Mouse (Mus musculus): ENCODE measurements around the gene Fkbp11. TPM values are rescaled to one million over a fixed set of nuclear protein-coding genes. Genes with fewer than 3 reads are reported as not detected.

The Fkbp11 gene
- polyA plus RNA-seq, 1 experiment from 2014 or later, result 8.5 TPM

DNA sequence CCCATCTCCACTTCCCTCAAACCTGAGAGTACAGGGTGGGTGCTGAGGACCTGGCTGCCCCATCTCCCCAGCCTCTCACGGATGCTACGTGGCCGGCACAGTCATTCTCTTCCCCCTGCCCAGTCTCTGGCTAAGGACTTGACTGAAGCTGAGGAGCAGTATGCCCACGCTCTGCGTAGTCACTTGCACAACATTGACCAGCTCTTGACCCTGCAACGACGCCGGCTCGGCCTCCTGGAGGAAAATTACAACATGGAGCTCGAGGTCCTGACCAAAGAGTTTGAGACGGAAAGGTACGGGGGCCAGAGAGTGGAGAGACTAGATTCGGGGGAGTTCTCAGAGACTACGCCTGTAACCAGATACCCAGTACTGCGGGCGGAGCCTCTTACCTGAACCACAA is 10.7 kb downstream of the Fkbp11 start:
- Histone ChIP-seq H3K4me2 (no peak overlapping the region), H3K36me3 (replicated peaks) (no peaks in the 10 kb centered on the region), H3K27ac (no peak overlapping the region), H3K9ac (no peak overlapping the region), H3K4me1 (peaks cover 9% of the 10 kb centered on the region; the same call in 1 of the 2 replicates), H3K27me3 (peaks cover 18% of the 10 kb centered on the region), H3K4me3 (replicated peaks) (no peak overlapping the region), H3K9me3 (no peaks in the 10 kb centered on the region)
- no peak for ATAC-seq (ENCODE audit: low FRiP score)
- 72% methylated on average over 16 of the region's 16 CpGs for WGBS

DNA sequence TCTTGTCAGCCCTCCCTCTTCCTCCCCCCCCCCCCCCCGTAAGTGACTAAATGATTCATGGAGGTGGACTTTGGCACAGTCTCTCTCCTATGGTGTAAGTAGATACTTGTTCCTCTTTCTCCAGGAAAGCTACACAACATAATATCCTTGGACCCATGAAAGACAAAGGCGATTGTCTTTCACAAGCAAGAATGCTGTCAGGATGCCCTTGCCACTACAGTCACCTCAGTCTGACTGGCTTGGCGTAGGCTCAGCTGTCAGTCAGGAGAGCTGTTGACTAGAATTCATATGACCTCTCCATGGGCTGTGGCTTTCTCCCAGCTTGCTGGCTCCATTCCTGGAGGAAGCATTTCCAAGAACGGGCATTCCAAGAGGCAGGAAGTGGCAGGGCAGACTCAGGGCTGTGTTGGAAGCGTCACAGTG is 13.8 kb downstream of the Fkbp11 start:
- peaks cover 9% of the 10 kb centered on the region for H3K27me3 ChIP-seq
- no peaks in the 10 kb centered on the region for H3K36me3 ChIP-seq (replicated peaks)
- H3K27ac ChIP-seq, result no peak overlapping the region
- WGBS, result 86% methylated on average over 5 of the region's 5 CpGs
- H3K4me1 ChIP-seq, result no peaks in the 10 kb centered on the region
- no peak for ATAC-seq (ENCODE audit: low FRiP score)
- H3K4me3 ChIP-seq (replicated peaks), result no peak overlapping the region
- no peak overlapping the region for H3K4me2 ChIP-seq
- no peak overlapping the region for H3K9ac ChIP-seq
- no peaks in the 10 kb centered on the region for H3K9me3 ChIP-seq

DNA sequence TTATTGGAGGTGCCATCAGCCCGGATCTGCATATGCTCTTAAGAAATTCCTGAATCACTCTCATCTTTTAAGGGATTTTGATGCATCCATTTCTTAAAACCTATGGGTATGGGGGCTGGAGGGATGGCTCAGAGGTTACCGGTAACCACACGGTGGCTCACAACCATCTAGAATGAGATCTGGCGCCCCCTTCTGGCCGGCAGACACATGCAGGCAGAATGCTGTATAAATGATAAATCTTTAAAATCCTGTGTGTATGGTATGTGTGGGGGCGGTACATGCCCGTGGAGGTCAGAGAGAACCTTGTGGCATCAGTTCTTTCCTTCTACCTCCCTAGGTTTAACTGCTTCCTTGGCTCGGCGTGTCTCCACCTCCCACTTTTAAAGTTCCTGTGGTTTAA is 17.6 kb downstream of the Fkbp11 start:
- Histone ChIP-seq H3K4me3 (replicated peaks) (no peak overlapping the region), H3K4me1 (peaks cover 5% of the 10 kb centered on the region; the same call in 1 of the 2 replicates), H3K9me3 (no peaks in the 10 kb centered on the region), H3K27me3 (peaks cover 37% of the 10 kb centered on the region), H3K36me3 (replicated peaks) (no peaks in the 10 kb centered on the region), H3K4me2 (no peak overlapping the region), H3K9ac (no peak overlapping the region), H3K27ac (no peak overlapping the region)
- no peak for ATAC-seq (ENCODE audit: low FRiP score)
- whole genome bisulfite sequencing, result 16% methylated on average over 9 of the region's 9 CpGs

DNA sequence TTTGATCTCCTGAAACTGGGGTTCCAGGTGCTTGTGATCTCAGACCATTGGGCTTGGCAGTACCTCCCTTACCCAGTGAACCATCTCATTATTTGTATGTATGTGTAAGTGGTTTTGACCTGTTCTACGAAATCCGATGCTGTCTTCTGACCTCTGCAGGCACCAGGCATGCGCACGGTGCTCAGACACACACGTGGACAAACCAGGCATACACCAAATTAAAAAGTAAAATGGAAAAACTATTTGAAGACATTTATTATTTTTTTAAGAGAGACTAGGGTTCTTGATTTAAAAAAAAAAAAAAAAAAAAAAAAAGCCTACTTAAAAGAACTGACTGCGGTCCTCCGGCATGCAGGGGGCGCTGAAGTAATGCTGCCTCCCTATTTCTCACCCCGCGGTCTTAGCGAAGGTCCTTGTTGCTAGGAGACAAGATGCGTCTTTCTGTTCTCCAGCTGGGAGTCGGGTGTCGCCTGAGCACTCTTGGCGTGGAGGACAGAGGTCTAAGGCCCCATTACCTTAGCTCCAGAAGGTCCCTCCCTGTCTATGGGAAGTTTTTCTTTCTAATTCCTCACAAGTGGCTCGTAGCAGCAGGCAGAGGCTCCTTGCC is 20.1 kb downstream of the Fkbp11 start, which contains the start of gene Ccdc65:
TSS of gene Ccdc65 (plus strand) at position 442 of the 607 bp plus-strand sequence.
- 19% methylated on average over 16 of the region's 16 CpGs for WGBS
- no peak within 1 kb of the TSS for H3K9ac ChIP-seq
- no peak within 1 kb of the TSS for H3K27ac ChIP-seq
- H3K4me2 ChIP-seq, result peak within 1 kb of the TSS; percentile 45
- H3K36me3 ChIP-seq (replicated peaks), result no peaks in the 10 kb centered on the region
- peak within 1 kb of the TSS; percentile 31 for H3K4me3 ChIP-seq (replicated peaks)
- ATAC-seq (ENCODE audit: low FRiP score), result peak; percentile 67
- H3K9me3 ChIP-seq, result no peaks in the 10 kb centered on the region
- H3K27me3 ChIP-seq, result peaks cover 55% of the 10 kb centered on the region
- H3K4me1 ChIP-seq, result peaks cover 5% of the 10 kb centered on the region; the same call in 1 of the 2 replicates

- 67% methylated on average over 9 of the region's 9 CpGs for WGBS
- Histone ChIP-seq H3K36me3 (replicated peaks) (no peaks in the 10 kb centered on the region), H3K27ac (no peak overlapping the region), H3K9me3 (no peaks in the 10 kb centered on the region), H3K4me3 (replicated peaks) (no peak overlapping the region), H3K4me1 (peaks cover 13% of the 10 kb centered on the region), H3K9ac (no peak overlapping the region), H3K4me2 (no peak overlapping the region), H3K27me3 (peaks cover 85% of the 10 kb centered on the region)
- no peak for ATAC-seq (ENCODE audit: low FRiP score)
Measured at GRCm38 (mm10) chr15:98704312-98704711, 23.7 kb downstream of the Fkbp11 start.

DNA sequence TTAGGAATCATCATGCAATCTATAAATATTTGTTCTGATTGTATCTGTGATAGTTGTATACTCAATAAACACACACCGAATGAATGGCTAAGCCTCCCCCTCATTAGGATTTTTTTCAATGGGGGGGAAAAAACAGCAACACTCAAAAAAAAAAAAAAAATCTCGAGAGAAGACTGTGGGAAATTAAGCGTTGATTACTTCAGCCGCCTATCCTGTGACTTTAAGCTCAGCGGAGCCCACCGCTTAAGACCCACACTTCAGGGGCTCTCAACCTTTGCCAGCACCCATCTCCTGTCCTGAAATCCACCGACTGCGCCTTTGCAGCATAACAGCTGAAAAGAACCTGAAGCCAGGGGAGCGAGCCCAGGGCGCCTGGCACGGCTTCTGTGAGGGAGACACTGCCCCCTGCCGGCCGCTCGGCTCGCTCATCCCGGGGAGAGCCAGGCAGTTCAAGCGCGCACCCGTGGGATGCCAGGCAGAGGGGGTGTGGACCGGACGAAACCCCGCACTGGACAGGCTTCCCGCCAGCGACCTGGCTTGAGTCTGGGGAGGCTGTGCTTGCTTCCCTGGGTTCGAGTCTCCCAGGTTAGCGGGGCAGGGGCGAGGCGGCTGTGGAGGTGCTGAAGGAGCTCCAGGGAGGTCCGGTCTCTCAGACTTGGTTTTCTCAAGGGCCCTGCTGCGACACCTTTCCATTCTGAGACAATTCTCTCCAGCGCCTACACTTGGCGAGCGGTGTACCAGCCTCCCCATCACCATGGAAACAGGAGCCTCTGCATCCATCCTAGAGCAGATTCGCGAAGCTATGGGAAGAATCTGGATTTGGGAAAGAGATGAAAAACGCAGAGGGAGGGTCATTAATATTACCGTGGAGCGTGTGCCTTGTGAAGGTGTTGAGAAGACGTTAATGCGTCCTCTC is 28.6 kb downstream of the Fkbp11 start:
- Histone ChIP-seq H3K4me1 (peaks cover 12% of the 10 kb centered on the region), H3K27me3 (peaks cover 56% of the 10 kb centered on the region), H3K4me3 (replicated peaks) (peak overlapping the region; percentile 39), H3K9ac (peak overlapping the region; percentile 48), H3K27ac (no peak overlapping the region), H3K36me3 (replicated peaks) (no peaks in the 10 kb centered on the region), H3K4me2 (peak overlapping the region; percentile 65), H3K9me3 (no peaks in the 10 kb centered on the region)
- 4% methylated on average over 40 of the region's 40 CpGs for WGBS
- ATAC-seq (ENCODE audit: low FRiP score), result peak; percentile 84

- no peak overlapping the region for H3K9ac ChIP-seq
- no peak overlapping the region for H3K4me3 ChIP-seq (replicated peaks)
- H3K9me3 ChIP-seq, result no peaks in the 10 kb centered on the region
- H3K27ac ChIP-seq, result no peak overlapping the region
- peaks cover 25% of the 10 kb centered on the region for H3K4me1 ChIP-seq
- 60% methylated on average over 8 of the region's 8 CpGs for WGBS
- ATAC-seq (ENCODE audit: low FRiP score), result no peak
- H3K4me2 ChIP-seq, result no peak overlapping the region
- no peaks in the 10 kb centered on the region for H3K36me3 ChIP-seq (replicated peaks)
- H3K27me3 ChIP-seq, result peaks cover 26% of the 10 kb centered on the region
Measured at GRCm38 (mm10) chr15:98696216-98696615, 31.8 kb downstream of the Fkbp11 start.

- Histone ChIP-seq H3K36me3 (replicated peaks) (no peaks in the 10 kb centered on the region), H3K27ac (no peak overlapping the region), H3K9me3 (no peaks in the 10 kb centered on the region), H3K4me1 (peaks cover 30% of the 10 kb centered on the region), H3K4me2 (no peak overlapping the region), H3K4me3 (replicated peaks) (no peak overlapping the region), H3K9ac (no peak overlapping the region), H3K27me3 (peaks cover 21% of the 10 kb centered on the region)
- WGBS, result 66% methylated on average over 9 of the region's 9 CpGs
- ATAC-seq (ENCODE audit: low FRiP score), result no peak
Measured at GRCm38 (mm10) chr15:98695726-98696125, 32.3 kb downstream of the Fkbp11 start.

GRCm38 (mm10) chr15:98692171-98692715 is 35.8 kb downstream of the Fkbp11 start:
- no peak overlapping the region for H3K27ac ChIP-seq
- H3K9me3 ChIP-seq, result no peaks in the 10 kb centered on the region
- H3K9ac ChIP-seq, result no peak overlapping the region
- WGBS, result 63% methylated on average over 11 of the region's 11 CpGs
- no peak overlapping the region for H3K4me3 ChIP-seq (replicated peaks)
- H3K27me3 ChIP-seq, result peaks cover 6% of the 10 kb centered on the region; the same call in 1 of the 2 replicates
- H3K4me1 ChIP-seq, result peaks cover 31% of the 10 kb centered on the region
- no peak overlapping the region for H3K4me2 ChIP-seq
- no peaks in the 10 kb centered on the region for H3K36me3 ChIP-seq (replicated peaks)
- no peak for ATAC-seq (ENCODE audit: low FRiP score)

DNA sequence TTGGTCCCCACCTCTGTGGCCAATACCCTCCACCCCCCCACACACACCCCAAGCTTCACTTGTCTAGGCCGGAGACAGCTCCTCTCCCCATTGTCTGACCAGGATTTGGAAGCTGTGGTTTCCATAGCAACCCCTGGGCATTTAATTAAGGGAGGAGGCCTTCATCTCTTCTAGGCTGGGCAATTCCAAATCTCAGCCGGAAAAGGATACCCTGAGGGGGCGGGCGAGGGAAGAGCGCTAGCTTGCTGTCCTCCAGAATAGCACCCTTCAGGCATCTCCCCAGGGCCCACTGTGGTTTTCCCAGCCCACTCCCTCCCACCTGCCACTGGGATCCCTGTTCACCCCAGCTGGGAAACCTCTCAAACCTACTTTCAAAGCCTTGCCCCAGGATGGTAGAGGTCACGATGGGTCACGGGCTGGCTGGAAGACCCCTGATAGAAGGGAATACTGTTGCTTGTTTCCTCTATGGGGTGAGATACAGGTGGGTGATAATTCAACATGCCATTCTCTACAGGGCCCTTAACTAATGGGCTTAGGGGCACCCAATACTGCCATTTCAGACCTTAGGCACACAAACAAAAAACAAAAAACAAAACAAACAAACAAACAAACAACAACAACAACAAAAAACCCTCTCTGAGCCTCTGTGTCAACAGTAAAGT is 36.4 kb downstream of the Fkbp11 start:
- H3K4me2 ChIP-seq, result peak overlapping the region; percentile 30
- WGBS, result 5% methylated on average over 7 of the region's 7 CpGs
- peak; percentile 68; the same call in 1 of the 2 replicates for ATAC-seq (ENCODE audit: low FRiP score)
- H3K27me3 ChIP-seq, result peaks cover 6% of the 10 kb centered on the region; the same call in 1 of the 2 replicates
- H3K27ac ChIP-seq, result peak overlapping the region; percentile 61; the same call in 1 of the 2 replicates
- H3K36me3 ChIP-seq (replicated peaks), result no peaks in the 10 kb centered on the region
- H3K4me1 ChIP-seq, result peaks cover 31% of the 10 kb centered on the region
- no peaks in the 10 kb centered on the region for H3K9me3 ChIP-seq
- peak overlapping the region; percentile 18; the same call in 1 of the 2 replicates for H3K9ac ChIP-seq
- H3K4me3 ChIP-seq (replicated peaks), result no peak overlapping the region

- H3K4me1 ChIP-seq, result peaks cover 31% of the 10 kb centered on the region
- no peak overlapping the region for H3K9ac ChIP-seq
- H3K36me3 ChIP-seq (replicated peaks), result no peaks in the 10 kb centered on the region
- H3K9me3 ChIP-seq, result no peaks in the 10 kb centered on the region
- no peaks in the 10 kb centered on the region for H3K27me3 ChIP-seq
- ATAC-seq (ENCODE audit: low FRiP score), result no peak
- no peak overlapping the region for H3K4me2 ChIP-seq
- no peak overlapping the region for H3K4me3 ChIP-seq (replicated peaks)
- WGBS, result 87% methylated on average over 2 of the region's 2 CpGs
- H3K27ac ChIP-seq, result no peak overlapping the region
Measured at GRCm38 (mm10) chr15:98689682-98690081, 38.3 kb downstream of the Fkbp11 start.

DNA sequence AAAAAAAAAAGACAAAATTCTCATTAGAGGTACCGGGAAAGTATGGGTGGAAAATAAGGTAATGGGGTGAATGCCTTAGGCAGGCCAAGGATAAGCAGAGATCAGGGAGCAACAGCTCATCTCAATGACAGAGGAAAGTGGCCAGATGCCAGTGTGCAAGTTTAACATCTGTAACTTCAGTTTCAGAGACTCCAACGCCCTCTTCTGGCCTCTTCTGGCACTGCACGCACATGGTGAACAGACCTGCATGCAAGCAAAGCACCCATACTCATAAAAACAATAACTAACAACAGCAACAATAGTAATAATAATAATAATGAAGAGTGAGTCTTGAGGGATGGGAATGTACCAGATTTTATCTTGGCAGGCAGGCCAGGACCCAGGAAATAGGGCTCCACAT is 42.1 kb downstream of the Fkbp11 start:
- no peaks in the 10 kb centered on the region for H3K36me3 ChIP-seq (replicated peaks)
- 75% methylated on average over 3 of the region's 3 CpGs for WGBS

More for the DNA sequence above, 42.1 kb downstream of the Fkbp11 start:
- H3K4me1 ChIP-seq, result peaks cover 14% of the 10 kb centered on the region
- no peak for ATAC-seq (ENCODE audit: low FRiP score)
- peaks cover 6% of the 10 kb centered on the region; the same call in 1 of the 2 replicates for H3K27me3 ChIP-seq
- H3K9me3 ChIP-seq, result no peaks in the 10 kb centered on the region
- no peak overlapping the region for H3K4me3 ChIP-seq (replicated peaks)
- H3K4me2 ChIP-seq, result no peak overlapping the region
- H3K27ac ChIP-seq, result no peak overlapping the region
- H3K9ac ChIP-seq, result no peak overlapping the region
